Mouse (Mus musculus) urinary bladder, postnatal 14 days (tissue): ENCODE results near the gene Dgat2.

ENCODE experiments used
- DNase-seq: peaks from one replicate; pipeline ENCODE4 v3.0.0; 2021; ENCODE audit warnings: low spot score

Dgat2 gene

GRCm38 (mm10) chr7:99182432-99183172 lies at the start of gene Dgat2:
Dgat2 (minus strand) TSS chr7:99182719.
- peak; percentile 90 for DNase-seq

GRCm38 (mm10) chr7:99230061-99230747 lies 47.7 kb upstream of the Dgat2 start:
- no peak for DNase-seq

- DNase-seq, result peak; percentile 46
Observed at GRCm38 (mm10) chr7:99229411-99229810, 46.9 kb upstream of the Dgat2 start.

- DNase-seq, result no peak
Observed at GRCm38 (mm10) chr7:99228825-99229224, 46.3 kb upstream of the Dgat2 start.

GRCm38 (mm10) chr7:99227267-99227666 lies 44.7 kb upstream of the Dgat2 start:
- no peak for DNase-seq

- no peak for DNase-seq
Observed at GRCm38 (mm10) chr7:99226662-99227061, 44.1 kb upstream of the Dgat2 start.

- no peak for DNase-seq
Observed at GRCm38 (mm10) chr7:99225421-99225820, 42.9 kb upstream of the Dgat2 start.

GRCm38 (mm10) chr7:99224648-99225190 lies 42.2 kb upstream of the Dgat2 start:
- DNase-seq, result no peak

GRCm38 (mm10) chr7:99224225-99224624 lies 41.7 kb upstream of the Dgat2 start:
- no peak for DNase-seq

GRCm38 (mm10) chr7:99217338-99218074 lies 35.0 kb upstream of the Dgat2 start:
- DNase-seq, result no peak

- DNase-seq, result peak; percentile 69
Observed at GRCm38 (mm10) chr7:99215347-99215855, 32.9 kb upstream of the Dgat2 start.

GRCm38 (mm10) chr7:99214621-99215185 lies 32.2 kb upstream of the Dgat2 start:
- DNase-seq, result no peak

GRCm38 (mm10) chr7:99213686-99214085 lies 31.2 kb upstream of the Dgat2 start:
- no peak for DNase-seq

- no peak for DNase-seq
Observed at GRCm38 (mm10) chr7:99213056-99213455, 30.5 kb upstream of the Dgat2 start.

GRCm38 (mm10) chr7:99208704-99209103 lies 26.2 kb upstream of the Dgat2 start:
- no peak for DNase-seq

GRCm38 (mm10) chr7:99206364-99206763 lies 23.8 kb upstream of the Dgat2 start:
- DNase-seq, result no peak

GRCm38 (mm10) chr7:99202163-99202562 lies 19.6 kb upstream of the Dgat2 start:
- no peak for DNase-seq

- peak; percentile 78 for DNase-seq
Observed at GRCm38 (mm10) chr7:99200290-99200689, 17.8 kb upstream of the Dgat2 start.

- no peak for DNase-seq
Observed at GRCm38 (mm10) chr7:99199451-99200175, 17.1 kb upstream of the Dgat2 start.

GRCm38 (mm10) chr7:99198811-99199210 lies 16.3 kb upstream of the Dgat2 start:
- DNase-seq, result no peak

GRCm38 (mm10) chr7:99194511-99194910 lies 12.0 kb upstream of the Dgat2 start:
- no peak for DNase-seq
